Mouse (Mus musculus) intestine, postnatal 0 days (tissue): ENCODE results near the gene Txnip. TPM values are rescaled to one million over a fixed set of nuclear protein-coding genes. Genes with fewer than 3 reads are reported as not detected.

ENCODE experiments used
- ATAC-seq: fragments of 200-750 bp; cut with Nextera tagmentation; 2 replicates; pipeline ENCODE4 v1.8.0; 2017; ENCODE audit warnings: mild to moderate bottlenecking, moderate TSS enrichment, moderate library complexity
- H3K27ac ChIP-seq: fragments of 300-500 bp; sonication (generic); 2 replicates; pipeline ENCODE4 v1.5.1; 2014; ENCODE audit warnings: mild to moderate bottlenecking, low read depth, low read length, moderate library complexity
- H3K27me3 ChIP-seq: fragments of 300-500 bp; sonication (generic); replicated peaks from 2 replicates; pipeline ENCODE4 v1.6.1; 2014; ENCODE audit warnings: low read length, mixed read lengths; ENCODE audit not compliant: control insufficient read depth, insufficient read depth
- H3K36me3 ChIP-seq: fragments of 300-500 bp; sonication (generic); 2 replicates; pipeline ENCODE4 v1.6.1; 2014; ENCODE audit warnings: mild to moderate bottlenecking, moderate library complexity; ENCODE audit not compliant: control insufficient read depth, insufficient read depth
- H3K4me1 ChIP-seq: fragments of 300-500 bp; sonication (generic); replicated peaks from 2 replicates; pipeline ENCODE4 v1.6.1; 2014; ENCODE audit warnings: antibody characterized with exemption, low read length, mixed read lengths; ENCODE audit not compliant: control insufficient read depth, insufficient read depth
- H3K4me2 ChIP-seq: fragments of 300-500 bp; sonication (generic); replicated peaks from 2 replicates; pipeline ENCODE4 v1.6.1; 2014; ENCODE audit warnings: low read depth, mild to moderate bottlenecking, moderate library complexity
- H3K4me3 ChIP-seq: fragments of 300-500 bp; sonication (generic); 2 replicates; pipeline ENCODE4 v1.5.1; 2014; ENCODE audit warnings: low read depth, low read length
- H3K9ac ChIP-seq: fragments of 300-500 bp; sonication (generic); 2 replicates; pipeline ENCODE4 v1.6.1; 2014; ENCODE audit warnings: mild to moderate bottlenecking, low read depth, low read length
- H3K9me3 ChIP-seq: fragments of 300-500 bp; sonication (generic); 2 replicates; pipeline ENCODE4 v1.6.1; 2016; ENCODE audit warnings: mixed run types; ENCODE audit not compliant: control insufficient read depth
- CTCF ChIP-seq: sonication (generic); IDR thresholded peaks from 2 replicates; pipeline ENCODE4 v1.5.1; 2016; ENCODE audit warnings: low read depth, mild to moderate bottlenecking, control low read depth, antibody characterized with exemption, moderate library complexity
- WGBS: fragments of 180-500 bp; shearing (Covaris S2); extraction: QIAGEN DNeasy Blood & Tissue Kit; methylation state at CpG from one replicate; pipeline ENCODE4 v1.1.7; 2014; 5-methylcytosine and 5-hydroxymethylcytosine counted together
- polyA plus RNA-seq: library from polyadenylated mRNA; unstranded; fragments of >200 nt; fragmentation: Nextera tagmentation; extraction: Ambion mirVana; gene quantifications from 2 replicates; pipeline ENCODE4 v1.2.1, GENCODE M21; 2015

Txnip gene
- polyA plus RNA-seq, 1 experiment from 2014 or later, result 254 TPM

DNA sequence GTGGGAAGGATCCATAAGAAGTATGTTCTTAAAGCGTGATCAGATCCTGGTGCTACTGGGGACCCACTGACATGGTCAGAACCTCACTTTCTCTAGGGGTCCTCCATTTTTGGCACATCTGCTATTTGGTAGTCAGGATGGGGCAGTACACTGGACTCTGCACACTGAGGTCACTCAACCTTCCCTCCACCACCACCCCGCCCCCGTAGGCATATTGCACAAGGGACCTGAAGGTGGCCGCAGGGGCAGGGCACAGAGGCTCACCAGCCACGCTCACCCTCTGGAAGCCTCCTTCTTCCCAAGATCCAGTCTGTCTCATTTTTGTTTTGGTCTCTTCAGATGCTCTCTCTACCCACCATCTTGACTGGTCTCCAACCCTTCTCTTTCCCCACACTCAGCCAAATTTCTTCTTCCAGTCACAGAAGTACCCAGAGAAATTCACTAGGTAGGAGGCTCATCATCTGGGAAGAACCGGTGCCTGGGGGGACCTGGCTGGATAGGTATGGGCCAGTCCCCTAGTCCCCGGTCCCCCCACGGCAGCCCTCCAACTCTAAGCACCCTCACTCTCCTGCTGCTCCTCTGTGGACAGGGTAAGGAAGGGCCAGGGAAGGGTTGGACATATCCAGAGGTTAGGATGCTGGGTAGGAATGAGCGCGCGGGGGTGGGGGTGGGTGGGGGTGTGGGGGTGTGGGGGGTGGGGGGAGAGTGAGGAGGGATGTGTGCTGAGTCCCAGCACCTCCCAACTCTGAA, 31.6 kb upstream of the Txnip start:
- peaks cover 32% of the 10 kb centered on the region for H3K27me3 ChIP-seq
- no peaks in the 10 kb centered on the region for H3K9me3 ChIP-seq
- H3K27ac ChIP-seq, result no peak overlapping the region
- H3K9ac ChIP-seq, result no peak overlapping the region
- WGBS, result 66% methylated on average over 11 of the region's 11 CpGs
- H3K4me3 ChIP-seq, result no peak overlapping the region
- no peaks in the 10 kb centered on the region for H3K4me1 ChIP-seq
- no peak for TF ChIP-seq CTCF
- H3K36me3 ChIP-seq, result no peaks in the 10 kb centered on the region
- ATAC-seq, result no peak
- H3K4me2 ChIP-seq, result no peak overlapping the region

DNA sequence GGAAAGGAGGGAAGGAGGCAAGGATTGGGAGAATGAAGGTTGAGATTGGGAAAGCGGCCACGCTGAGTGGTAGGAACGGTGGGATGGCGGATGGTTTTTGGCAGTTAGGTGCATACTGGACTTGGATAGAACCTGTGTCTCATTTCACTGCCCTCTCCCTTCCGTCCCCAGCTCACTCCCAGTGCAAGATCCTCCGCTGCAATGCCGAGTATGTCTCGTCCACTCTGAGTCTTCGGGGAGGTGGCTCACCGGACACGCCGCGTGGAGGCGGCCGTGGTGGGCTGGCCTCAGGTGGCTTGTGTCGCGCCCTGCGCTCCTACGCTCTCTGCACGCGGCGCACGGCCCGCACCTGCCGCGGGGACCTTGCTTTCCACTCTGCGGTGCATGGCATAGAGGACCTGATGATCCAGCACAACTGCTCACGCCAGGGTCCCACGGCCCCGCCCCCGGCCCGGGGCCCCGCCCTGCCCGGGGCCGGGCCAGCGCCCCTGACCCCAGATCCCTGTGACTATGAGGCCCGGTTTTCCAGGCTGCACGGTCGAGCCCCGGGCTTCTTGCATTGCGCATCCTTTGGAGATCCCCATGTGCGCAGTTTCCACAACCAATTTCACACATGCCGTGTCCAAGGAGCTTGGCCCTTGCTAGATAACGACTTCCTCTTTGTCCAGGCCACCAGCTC, 30.8 kb upstream of the Txnip start:
- Histone ChIP-seq H3K27me3 (peaks cover 32% of the 10 kb centered on the region), H3K4me2 (peak overlapping the region; percentile 59), H3K4me1 (no peaks in the 10 kb centered on the region), H3K9ac (no peak overlapping the region), H3K9me3 (no peaks in the 10 kb centered on the region), H3K36me3 (no peaks in the 10 kb centered on the region), H3K4me3 (peak overlapping the region; percentile 22), H3K27ac (no peak overlapping the region)
- 7% methylated on average over 43 of the region's 44 CpGs for WGBS
- TF ChIP-seq CTCF, result no peak
- ATAC-seq, result no peak

DNA sequence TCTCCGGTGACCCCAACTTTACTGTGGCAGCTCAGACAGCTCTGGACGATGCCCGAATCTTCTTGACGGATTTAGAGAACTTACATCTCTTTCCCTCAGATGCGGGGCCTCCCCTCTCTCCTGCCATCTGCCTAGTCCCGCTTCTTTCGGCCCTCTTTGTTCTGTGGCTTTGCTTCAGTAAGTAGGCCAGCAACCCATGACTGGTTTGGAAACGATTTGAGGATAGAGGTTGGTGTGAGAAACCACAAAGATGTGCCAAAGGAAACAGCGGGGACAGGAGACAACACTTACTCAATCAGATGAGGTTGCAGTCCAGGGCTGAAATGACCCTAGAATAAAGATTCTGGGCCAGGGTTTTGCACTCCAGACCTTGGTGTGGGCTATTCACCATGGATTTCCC, 29.3 kb upstream of the Txnip start:
- H3K9ac ChIP-seq, result no peak overlapping the region
- 65% methylated on average over 9 of the region's 9 CpGs for WGBS

GRCm38 (mm10) chr3:96532050-96532449, 25.7 kb upstream of the Txnip start:
- Histone ChIP-seq H3K4me2 (no peak overlapping the region), H3K9me3 (no peaks in the 10 kb centered on the region), H3K4me1 (no peaks in the 10 kb centered on the region), H3K27me3 (peaks cover 15% of the 10 kb centered on the region), H3K9ac (no peak overlapping the region), H3K36me3 (no peaks in the 10 kb centered on the region), H3K27ac (no peak overlapping the region), H3K4me3 (no peak overlapping the region)
- ATAC-seq, result no peak
- whole genome bisulfite sequencing, result 55% methylated on average over 7 of the region's 7 CpGs
- TF ChIP-seq CTCF, result no peak

More for the DNA sequence above, 29.3 kb upstream of the Txnip start:
- Histone ChIP-seq H3K36me3 (no peaks in the 10 kb centered on the region), H3K9me3 (no peaks in the 10 kb centered on the region), H3K4me1 (no peaks in the 10 kb centered on the region), H3K4me2 (no peak overlapping the region), H3K4me3 (no peak overlapping the region), H3K27me3 (peaks cover 32% of the 10 kb centered on the region), H3K27ac (no peak overlapping the region)
- no peak for ATAC-seq
- TF ChIP-seq CTCF, result no peak

- Histone ChIP-seq H3K4me2 (no peak overlapping the region), H3K27me3 (no peaks in the 10 kb centered on the region; the same call in 1 of the 2 replicates), H3K4me1 (no peaks in the 10 kb centered on the region), H3K9me3 (no peaks in the 10 kb centered on the region), H3K4me3 (no peak overlapping the region), H3K27ac (no peak overlapping the region), H3K9ac (no peak overlapping the region), H3K36me3 (no peaks in the 10 kb centered on the region)
- no peak for ATAC-seq
- peak; percentile 29 for TF ChIP-seq CTCF
- WGBS, result 63% methylated on average over 2 of the region's 2 CpGs
Observed at GRCm38 (mm10) chr3:96534300-96534699, 23.5 kb upstream of the Txnip start.

GRCm38 (mm10) chr3:96539316-96539715, 18.4 kb upstream of the Txnip start:
- no peaks in the 10 kb centered on the region for H3K4me1 ChIP-seq
- 65% methylated on average over 2 of the region's 2 CpGs for WGBS
- TF ChIP-seq CTCF, result no peak
- H3K9ac ChIP-seq, result no peak overlapping the region
- H3K36me3 ChIP-seq, result no peaks in the 10 kb centered on the region
- H3K4me2 ChIP-seq, result no peak overlapping the region
- no peaks in the 10 kb centered on the region for H3K9me3 ChIP-seq
- no peak overlapping the region for H3K27ac ChIP-seq
- H3K27me3 ChIP-seq, result no peaks in the 10 kb centered on the region
- H3K4me3 ChIP-seq, result no peak overlapping the region
- ATAC-seq, result no peak
